Mouse (Mus musculus): ENCODE measurements around the gene Elp4. TPM values are rescaled to one million over a fixed set of nuclear protein-coding genes. Genes with fewer than 3 reads are reported as not detected.

Elp4 gene
- polyA plus RNA-seq, 1 experiment from 2014 or later: 27.2 TPM

DNA sequence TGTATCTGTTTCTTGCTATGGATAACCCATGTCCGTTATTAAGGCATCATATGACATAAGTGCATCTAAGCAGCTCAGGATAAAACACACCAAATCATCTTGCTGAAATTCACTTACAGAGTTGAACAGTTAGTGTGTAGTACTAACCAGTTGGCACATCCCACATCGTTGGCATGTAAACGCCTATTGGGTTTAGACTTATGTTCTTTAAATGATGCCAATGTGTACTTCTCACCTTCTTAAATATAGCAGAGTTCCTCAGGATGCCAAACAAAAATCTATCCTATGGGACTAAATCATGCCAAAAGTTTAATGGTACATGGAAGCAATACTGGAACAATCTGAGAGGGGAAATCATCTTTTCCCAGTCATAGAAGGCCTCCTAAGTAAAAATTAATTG is 173.7 kb downstream of the Elp4 start:
- no peak for DNase-seq (ENCODE audit: low spot score)

GRCm38 (mm10) chr2:105726657-105727056 is 177.7 kb downstream of the Elp4 start:
- DNase-seq (ENCODE audit: low spot score): no peak

- DNase-seq (ENCODE audit: low spot score): no peak
Measured at GRCm38 (mm10) chr2:105715409-105716115, 188.8 kb downstream of the Elp4 start.

DNA sequence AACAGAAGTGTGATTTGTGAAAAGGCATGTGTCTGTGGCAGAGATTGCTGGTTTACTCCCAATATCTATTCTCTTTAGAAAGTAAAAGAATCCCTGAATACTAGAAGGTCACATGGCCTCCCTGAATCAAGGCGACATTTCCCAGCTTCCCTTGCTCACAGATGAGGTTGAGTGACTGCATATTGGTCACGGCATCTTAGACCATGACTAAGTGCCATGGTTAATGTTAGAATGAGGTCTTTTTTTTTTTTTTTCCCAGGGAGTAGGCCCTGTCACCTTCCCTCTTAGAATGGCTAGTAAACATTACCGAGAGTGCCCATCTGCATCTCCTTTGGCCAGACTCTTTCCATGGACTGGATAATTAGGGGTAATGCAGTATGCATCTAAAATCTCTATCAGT is 193.9 kb downstream of the Elp4 start:
- no peak for DNase-seq (ENCODE audit: low spot score)

GRCm38 (mm10) chr2:105709126-105709525 is 195.2 kb downstream of the Elp4 start:
- DNase-seq (ENCODE audit: low spot score): no peak

DNA sequence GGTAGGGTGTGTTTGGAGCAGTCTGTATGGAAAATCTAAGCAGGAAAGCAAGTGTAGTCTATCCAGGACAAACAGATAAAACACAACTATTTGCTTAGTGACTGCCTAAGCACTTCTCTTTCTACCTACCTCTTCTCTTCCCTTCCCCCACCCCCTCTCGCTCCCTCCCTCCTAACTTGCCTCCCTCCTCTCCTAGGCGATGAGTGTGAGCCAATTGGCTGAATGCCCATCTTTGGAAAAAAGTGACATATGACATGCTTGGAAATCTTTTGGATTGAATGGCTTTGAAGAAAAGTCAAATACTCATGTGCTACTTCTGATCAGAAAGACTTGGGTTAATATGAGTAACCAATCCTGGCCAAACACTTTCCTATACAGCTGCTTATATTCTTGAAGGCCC is 199.0 kb downstream of the Elp4 start:
- no peak for DNase-seq (ENCODE audit: low spot score)

DNA sequence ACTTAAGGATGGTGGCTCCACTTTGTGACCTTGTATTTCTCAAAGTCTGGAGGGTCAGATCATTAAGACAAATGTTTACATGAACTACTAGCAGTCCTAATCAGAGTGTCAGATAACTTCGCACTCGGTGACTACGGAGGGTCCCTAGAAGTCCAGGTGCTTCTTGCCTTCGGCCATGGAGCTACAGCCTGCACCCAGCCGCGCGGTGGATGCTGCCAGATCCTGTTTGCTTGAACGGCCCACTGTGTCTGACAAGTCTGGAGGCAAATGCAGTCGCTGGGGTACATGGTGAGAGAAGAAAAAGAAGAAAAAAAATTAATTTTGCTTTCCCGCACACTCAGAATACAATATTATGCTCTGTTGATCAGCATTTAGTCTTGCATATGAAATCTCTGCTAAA is 201.8 kb downstream of the Elp4 start:
- DNase-seq (ENCODE audit: low spot score): no peak

- no peak for DNase-seq (ENCODE audit: low spot score)
Measured at GRCm38 (mm10) chr2:105701781-105702180, 202.6 kb downstream of the Elp4 start.

- no peak for DNase-seq (ENCODE audit: low spot score)
Measured at GRCm38 (mm10) chr2:105698631-105699030, 205.7 kb downstream of the Elp4 start.

DNA sequence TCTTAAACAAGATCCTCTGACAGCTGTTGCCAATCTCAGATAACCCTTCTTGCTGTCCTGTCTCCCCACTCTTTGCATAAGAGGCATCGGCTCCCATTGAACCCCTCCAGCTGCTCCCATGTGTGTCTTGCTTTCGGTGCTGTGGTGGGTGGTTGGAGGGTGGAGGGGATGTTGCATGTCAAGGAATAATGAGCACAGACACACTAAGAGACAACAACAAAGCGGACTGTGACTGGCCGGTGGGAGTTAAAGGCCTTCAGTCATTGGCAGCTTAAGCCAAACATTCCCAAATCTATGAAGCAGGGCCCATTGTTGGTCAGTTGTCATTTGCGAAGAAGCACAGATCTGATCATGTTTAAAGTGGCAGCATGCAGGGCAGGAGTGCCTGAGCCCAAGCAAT is 206.6 kb downstream of the Elp4 start:
- no peak for DNase-seq (ENCODE audit: low spot score)

DNA sequence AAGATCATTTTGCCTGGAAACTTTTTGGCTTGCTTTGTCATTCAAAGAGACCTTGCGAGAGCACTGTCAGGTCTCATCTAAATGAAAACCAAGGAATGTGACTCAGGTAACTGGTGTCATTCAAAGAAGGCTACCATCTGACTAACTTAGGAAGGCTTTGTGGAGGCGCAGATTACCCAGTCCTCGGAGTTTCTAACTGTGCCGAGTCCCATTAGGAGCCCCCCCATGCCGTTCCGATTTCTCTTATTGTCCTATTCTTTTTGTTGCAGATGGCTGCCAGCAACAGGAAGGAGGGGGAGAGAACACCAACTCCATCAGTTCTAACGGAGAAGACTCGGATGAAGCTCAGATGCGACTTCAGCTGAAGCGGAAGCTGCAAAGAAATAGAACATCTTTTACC is 213.1 kb downstream of the Elp4 start:
- DNase-seq (ENCODE audit: low spot score): no peak

DNA sequence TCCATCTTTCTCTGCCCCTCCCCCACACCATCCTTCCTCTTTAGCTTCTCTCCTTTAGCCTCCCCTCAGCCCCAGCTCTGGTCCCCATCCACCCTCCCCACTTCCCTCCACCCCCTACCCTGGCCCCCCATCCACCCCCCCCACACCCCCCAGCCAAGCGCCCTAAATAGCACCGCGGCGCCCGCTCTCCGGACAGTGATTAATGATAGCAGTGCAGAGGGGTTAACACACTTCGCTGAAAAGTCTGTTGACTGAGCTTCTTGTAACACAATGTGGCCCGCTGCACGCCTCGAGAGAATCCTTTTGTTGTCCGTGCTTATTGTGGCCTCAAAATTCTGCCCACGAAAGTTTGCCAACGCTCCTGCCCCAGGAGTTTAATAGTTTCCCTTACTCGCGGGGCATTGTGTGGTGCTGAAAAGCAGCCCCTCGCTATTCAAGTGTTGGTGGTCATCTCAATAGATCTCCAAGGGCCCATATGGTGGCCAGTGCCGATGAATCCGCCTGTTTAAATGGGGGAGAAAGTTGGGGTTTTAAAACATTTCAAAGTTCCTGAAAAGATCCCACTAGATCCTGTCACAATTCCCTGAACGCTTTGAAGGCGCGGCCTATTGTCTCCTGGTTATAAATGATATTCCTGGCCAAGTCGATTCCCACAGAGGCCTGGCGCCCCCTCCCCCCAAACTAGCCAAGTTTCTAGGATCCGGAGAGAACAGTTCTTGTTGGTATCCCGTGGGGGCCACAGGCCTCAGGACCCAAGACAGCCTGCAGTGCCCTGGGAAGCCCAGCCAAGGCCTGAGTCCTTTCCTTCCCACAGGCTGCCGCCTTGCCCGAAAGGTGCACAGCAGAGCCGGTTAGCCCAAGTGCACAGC is 214.4 kb downstream of the Elp4 start:
- no peak for DNase-seq (ENCODE audit: low spot score)

DNA sequence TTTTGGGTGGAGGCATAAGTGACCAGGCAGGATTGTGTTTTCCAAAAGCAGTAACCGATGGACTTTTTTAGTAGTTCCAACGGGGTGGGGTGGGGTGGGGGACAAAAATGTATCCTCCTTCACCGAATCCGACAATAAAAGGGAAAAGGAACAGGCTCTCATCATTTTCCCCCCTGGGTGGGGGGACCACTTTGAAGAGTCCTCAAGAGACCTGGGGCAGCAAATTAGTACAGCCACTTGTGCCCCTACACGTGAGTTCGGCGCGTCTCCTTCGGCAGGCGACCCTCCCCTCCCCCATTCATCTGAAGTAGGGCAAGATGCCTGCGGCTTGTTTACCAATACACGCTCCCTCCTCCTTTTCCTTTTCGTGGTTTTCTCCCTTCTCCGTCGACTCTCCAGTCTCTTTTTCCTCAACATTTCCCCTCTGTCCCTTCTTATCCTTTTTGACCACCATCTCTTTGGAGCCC is 215.0 kb downstream of the Elp4 start:
- no peak for DNase-seq (ENCODE audit: low spot score)

GRCm38 (mm10) chr2:105688436-105689303 is 215.7 kb downstream of the Elp4 start:
- no peak for DNase-seq (ENCODE audit: low spot score)

GRCm38 (mm10) chr2:105688011-105688410 is 216.4 kb downstream of the Elp4 start:
- no peak for DNase-seq (ENCODE audit: low spot score)

DNA sequence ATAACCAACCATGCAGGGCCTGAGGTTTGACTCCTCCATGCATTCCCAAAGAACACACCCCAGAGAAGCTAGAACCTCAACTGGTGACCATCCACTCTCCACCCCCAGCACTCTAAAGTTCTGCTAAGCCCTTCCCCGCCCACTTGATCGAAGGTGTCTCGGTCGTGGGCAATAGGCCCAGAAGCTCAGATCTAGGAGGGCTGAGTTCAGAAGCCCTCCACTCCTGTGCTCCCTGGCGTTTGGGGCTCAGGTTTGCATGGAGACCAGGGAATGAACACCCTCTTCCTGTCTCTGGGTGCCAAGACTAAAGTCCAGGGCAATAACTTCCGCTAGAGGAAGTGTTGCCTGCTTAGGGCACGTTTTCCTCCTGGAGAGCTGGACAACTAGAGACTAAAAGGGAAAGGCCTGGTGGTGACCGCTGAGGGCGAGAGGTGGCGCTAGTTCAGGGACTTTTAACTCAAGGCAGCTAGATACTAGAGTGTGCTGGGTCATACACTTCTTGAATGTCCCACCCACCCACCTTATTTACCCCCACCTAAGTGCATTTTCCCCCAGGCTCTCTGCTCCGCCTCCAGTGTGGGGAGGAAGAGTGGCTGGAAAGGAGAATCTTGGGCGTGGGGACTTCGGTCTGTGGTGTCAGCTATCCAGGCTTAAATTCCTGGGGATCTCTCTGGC is 216.9 kb downstream of the Elp4 start:
- DNase-seq (ENCODE audit: low spot score): no peak

GRCm38 (mm10) chr2:105686363-105687316 is 217.7 kb downstream of the Elp4 start:
- DNase-seq (ENCODE audit: low spot score): no peak

GRCm38 (mm10) chr2:105685651-105686050 is 218.7 kb downstream of the Elp4 start:
- no peak for DNase-seq (ENCODE audit: low spot score)

DNA sequence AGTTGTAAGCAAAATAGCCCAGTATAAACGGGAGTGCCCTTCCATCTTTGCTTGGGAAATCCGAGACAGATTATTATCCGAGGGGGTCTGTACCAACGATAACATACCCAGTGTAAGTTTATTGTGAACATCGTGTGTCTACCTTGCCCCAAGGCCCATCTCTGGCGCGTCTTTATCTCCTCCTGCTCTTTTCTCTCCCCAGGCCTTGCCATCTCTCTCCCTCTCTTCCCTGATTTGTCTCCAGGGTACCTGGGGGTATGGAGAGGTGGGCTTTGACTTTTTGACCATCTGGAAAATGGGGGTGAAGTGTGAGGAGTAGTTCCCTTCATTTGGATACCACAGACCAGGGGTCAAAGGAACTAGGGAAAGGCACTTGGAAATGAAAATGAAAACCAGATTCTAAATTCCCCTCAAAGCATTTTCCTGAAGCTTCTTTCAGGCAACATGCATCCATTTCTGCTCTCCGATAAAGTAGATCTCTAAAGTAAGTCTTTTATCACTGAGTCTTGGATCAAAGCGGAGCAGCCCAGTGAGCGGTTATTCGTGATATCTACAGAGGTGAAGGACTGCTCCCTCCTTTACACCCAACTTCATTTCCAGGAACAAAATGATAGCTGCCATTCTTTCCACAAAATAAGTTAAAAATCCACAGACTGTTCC is 219.2 kb downstream of the Elp4 start:
- DNase-seq (ENCODE audit: low spot score): no peak
